Mouse (Mus musculus): Measurements from ENCODE around the gene Fbh1. TPM values are rescaled to one million over a fixed set of nuclear protein-coding genes. Genes with fewer than 3 reads are reported as not detected.

The Fbh1 gene
- total and polyA plus RNA-seq, 3 experiments: 30.2 to 46.4 (median 35.2) TPM

GRCm38 (mm10) chr2:11739516-11740051 lies 37.8 kb downstream of the Fbh1 start:
- H3K27ac ChIP-seq (ENCODE audit: insufficient read depth, low read depth): no peak overlapping the region
- peaks cover 38 to 59% of the 10 kb centered on the region in 2 experiments for H3K36me3 ChIP-seq (replicated peaks in 1 of 2; ENCODE audit: control insufficient read depth in 1 of 2, insufficient read depth in 1 of 2, low read length in 1 of 2)
- no peaks in the 10 kb centered on the region for H3K27me3 ChIP-seq (replicated peaks)
- H3K4me3 ChIP-seq (replicated peaks in 1 of 3; ENCODE audit: low read depth in 2 of 3, low read length in 2 of 3, poor library complexity in 1 of 3): no peak overlapping the region
- H3K9ac ChIP-seq (ENCODE audit: insufficient read depth, low read depth): no peak overlapping the region
- DNase-seq (ENCODE audit: extremely low read depth): no peak
- H3K9me3 ChIP-seq (replicated peaks; ENCODE audit: low read length): no peaks in the 10 kb centered on the region
- dilution Hi-C loops (cut with MboI; ENCODE audit: extremely low pct_ligation_motif_present, extremely low pct_unique_long_range_greater_than_20kb, low sequenced_read_pairs): no loop called here
- no peak for TF ChIP-seq ZNF384 (IDR thresholded peaks at IDR 0.05; ENCODE audit: low read depth, low read length)
- no peak for TF ChIP-seq MXI1 (IDR thresholded peaks at IDR 0.05; ENCODE audit: low read depth, low read length)
- TF ChIP-seq CTCF (conservative IDR thresholded peaks at IDR 0.05 in 1 of 2, IDR thresholded peaks at IDR 0.05 in 1 of 2; ENCODE audit: low read depth in 2 of 2, low read length in 2 of 2): no peak
- TF ChIP-seq TCF12 (IDR thresholded peaks at IDR 0.05; ENCODE audit: low read depth, low read length): no peak
- TF ChIP-seq MYC (IDR thresholded peaks at IDR 0.05; ENCODE audit: low read depth, low read length): no peak
- no peak for TF ChIP-seq UBTF (IDR thresholded peaks at IDR 0.05; ENCODE audit: low read depth, low read length)
- TF ChIP-seq SMC3 (IDR thresholded peaks at IDR 0.05; ENCODE audit: low read depth, low read length): no peak
- no peak for TF ChIP-seq NRF1 (IDR thresholded peaks at IDR 0.05; ENCODE audit: low read depth, low read length)
- TF ChIP-seq POLR2AphosphoS2 (IDR thresholded peaks at IDR 0.05; ENCODE audit: low read depth, low read length): no peak
- no peak for TF ChIP-seq RCOR1 (conservative IDR thresholded peaks at IDR 0.05; ENCODE audit: low read depth, low read length)
- TF ChIP-seq TBP (conservative IDR thresholded peaks at IDR 0.05; ENCODE audit: low read depth, low read length): no peak
- no peak for TF ChIP-seq NELFE (IDR thresholded peaks at IDR 0.05; ENCODE audit: low read depth, low read length)
- in situ Hi-C loops (cut with MboI; ENCODE audit: low pct_ligation_motif_present, low pct_unique_long_range_greater_than_20kb, low sequenced_read_pairs): no loop called here
- no peak overlapping the region for H3K4me2 ChIP-seq (ENCODE audit: insufficient read depth, low read depth, poor library complexity, severe bottlenecking)
- no peaks in the 10 kb centered on the region for H3K79me2 ChIP-seq (replicated peaks; ENCODE audit: control insufficient read depth, extremely low read depth, insufficient read depth, poor library complexity, severe bottlenecking)
- no peaks in the 10 kb centered on the region for H3K4me1 ChIP-seq (ENCODE audit: control insufficient read depth in 1 of 2, insufficient read depth in 2 of 2)

GRCm38 (mm10) chr2:11738794-11739193 lies 38.6 kb downstream of the Fbh1 start:
- Histone ChIP-seq H3K79me2 (replicated peaks; ENCODE audit: control insufficient read depth, extremely low read depth, insufficient read depth, poor library complexity, severe bottlenecking) (no peaks in the 10 kb centered on the region), H3K9ac (ENCODE audit: insufficient read depth, low read depth) (no peak overlapping the region), H3K9me3 (replicated peaks; ENCODE audit: low read length) (no peaks in the 10 kb centered on the region), H3K27me3 (replicated peaks) (no peaks in the 10 kb centered on the region), H3K27ac (ENCODE audit: insufficient read depth, low read depth) (no peak overlapping the region), H3K4me1 (ENCODE audit: control insufficient read depth in 1 of 2, insufficient read depth in 2 of 2) (no peaks in the 10 kb centered on the region), H3K4me2 (ENCODE audit: insufficient read depth, low read depth, poor library complexity, severe bottlenecking) (no peak overlapping the region), H3K4me3 (replicated peaks in 1 of 3; ENCODE audit: low read depth in 2 of 3, low read length in 2 of 3, poor library complexity in 1 of 3) (no peak overlapping the region), H3K36me3 (replicated peaks in 1 of 2; ENCODE audit: control insufficient read depth in 1 of 2, insufficient read depth in 1 of 2, low read length in 1 of 2) (peaks cover 31 to 60% of the 10 kb centered on the region in 2 experiments)
- in situ Hi-C loops (cut with MboI; ENCODE audit: low pct_ligation_motif_present, low pct_unique_long_range_greater_than_20kb, low sequenced_read_pairs): no loop called here
- DNase-seq (ENCODE audit: extremely low read depth): no peak
- dilution Hi-C loops (cut with MboI; ENCODE audit: extremely low pct_ligation_motif_present, extremely low pct_unique_long_range_greater_than_20kb, low sequenced_read_pairs): no loop called here
- TF ChIP-seq BHLHE40 (IDR thresholded peaks at IDR 0.05; ENCODE audit: low read depth, low read length) (no peak), TBP (conservative IDR thresholded peaks at IDR 0.05; ENCODE audit: low read depth, low read length) (no peak), MYC (IDR thresholded peaks at IDR 0.05; ENCODE audit: low read depth, low read length) (no peak), USF2 (conservative IDR thresholded peaks at IDR 0.05; ENCODE audit: low read depth, low read length) (no peak), MAFK (IDR thresholded peaks at IDR 0.05; ENCODE audit: insufficient replicate concordance, low read length) (no peak), MAX (IDR thresholded peaks at IDR 0.05; ENCODE audit: low read length) (no peak), HCFC1 (IDR thresholded peaks at IDR 0.05; ENCODE audit: low read depth, low read length) (no peak), POLR2A (IDR thresholded peaks at IDR 0.05; ENCODE audit: low read depth, low read length) (no peak), CTCF (conservative IDR thresholded peaks at IDR 0.05 in 1 of 2, IDR thresholded peaks at IDR 0.05 in 1 of 2; ENCODE audit: low read depth in 2 of 2, low read length in 2 of 2) (no peak), E2F4 (IDR thresholded peaks at IDR 0.05; ENCODE audit: insufficient replicate concordance, low read depth, low read length) (no peak), POLR2AphosphoS2 (IDR thresholded peaks at IDR 0.05; ENCODE audit: low read depth, low read length) (no peak)

All from CH12.LX (cell line).